Mouse (Mus musculus) gastrocnemius, postnatal 36 days (tissue): ENCODE results near the gene Npm1. TPM values are rescaled to one million over a fixed set of nuclear protein-coding genes. Genes with fewer than 3 reads are reported as not detected.

ENCODE experiments used
- DNase-seq, 2 experiments: peaks; one replicate each; pipeline ENCODE4 v3.0.0; 2022
- intact Hi-C: fragments of 180-260 bp; cut with DNase I; formaldehyde crosslinking; loops from one replicate; pipeline ENCODE4 v1.15.1; 2025
- total RNA-seq, 2 experiments: library from RNA; stranded (reverse); gene quantifications; 2 replicates each; pipeline ENCODE4 v1.2.3; 2021

The Npm1 gene
- total RNA-seq, 2 experiments from 2014 or later = 86.6 to 116 TPM

DNA sequence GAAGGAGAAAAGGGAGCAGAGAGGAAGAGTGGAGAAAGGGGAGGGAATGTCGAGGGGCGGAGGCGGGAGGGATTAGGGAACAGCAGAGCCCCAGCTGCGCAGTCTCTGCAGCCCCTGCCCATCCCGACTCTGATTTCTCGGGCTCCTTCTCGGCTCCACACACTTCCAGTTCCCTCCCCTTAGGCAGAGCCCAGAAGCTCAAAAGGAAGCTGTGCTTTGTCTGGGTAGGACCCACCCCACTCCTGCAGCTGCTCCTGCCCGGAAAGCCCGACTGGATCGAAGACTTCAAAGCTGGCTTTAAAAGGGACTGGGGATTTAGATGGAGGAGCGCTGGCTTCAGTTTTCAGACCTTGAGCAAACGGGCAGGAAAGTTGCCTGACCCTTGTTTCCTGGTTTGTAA is 30.7 kb upstream of the Npm1 start:
- no peak for DNase-seq
- intact Hi-C loops = no loop called here

DNA sequence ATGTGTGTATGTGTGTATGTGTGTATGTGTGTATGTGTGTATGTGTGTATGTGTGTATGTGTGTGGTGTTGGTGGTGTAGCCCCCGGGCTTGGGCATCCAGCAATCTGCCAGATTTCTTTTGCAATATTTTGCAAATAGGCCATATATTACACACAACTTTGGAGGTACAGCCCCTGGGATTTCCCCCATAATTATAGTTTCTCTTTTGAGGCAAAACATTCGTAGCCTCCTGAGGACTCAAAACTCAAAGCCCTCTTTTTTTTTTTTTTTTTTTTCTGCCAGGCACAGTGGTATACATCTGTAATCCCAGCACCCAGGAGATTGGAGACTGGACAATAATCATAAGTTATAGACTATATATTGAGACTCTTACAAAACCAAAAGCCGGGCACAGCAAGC is 18.8 kb upstream of the Npm1 start:
- DNase-seq = no peak
- intact Hi-C loops = no loop called here

DNA sequence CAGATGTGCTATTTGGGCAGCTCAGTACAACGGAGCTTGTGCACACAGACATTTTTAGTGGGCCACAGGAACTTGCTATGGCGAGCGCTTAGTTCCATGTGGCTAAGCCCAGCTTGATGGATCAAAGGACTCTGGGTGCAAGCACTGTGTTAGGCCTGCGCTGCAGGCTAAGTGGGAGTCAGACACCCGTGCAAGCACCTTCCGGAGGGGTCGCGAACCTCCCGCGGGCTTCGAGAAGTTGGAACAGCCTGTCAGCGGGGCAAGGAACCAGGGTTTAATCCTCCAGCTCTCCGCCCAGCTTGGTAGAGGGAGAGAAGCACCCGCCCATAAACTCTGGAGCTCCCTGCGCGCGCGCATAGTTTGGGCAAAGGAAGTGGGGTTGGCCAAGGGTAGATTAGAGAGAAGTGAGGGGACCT is 17.7 kb upstream of the Npm1 start:
- no peak for DNase-seq

DNA sequence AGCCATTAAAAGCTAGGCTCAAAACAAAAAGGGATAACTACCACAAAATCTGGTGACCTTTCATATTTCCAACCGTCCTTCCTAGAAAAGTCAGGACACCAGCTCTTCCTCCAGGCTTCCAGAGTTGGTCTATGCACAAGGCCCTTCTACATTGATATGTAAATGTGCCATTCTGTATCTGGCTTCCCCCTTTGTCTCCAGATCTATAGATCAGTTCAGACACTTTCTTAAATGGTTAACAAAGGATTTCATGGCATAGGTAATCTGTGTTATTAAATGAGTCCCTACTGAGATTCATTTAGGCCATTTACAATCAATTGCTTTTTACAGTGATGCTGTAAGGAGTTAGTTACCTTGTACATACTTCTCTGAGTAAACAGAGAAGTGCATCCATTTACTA is 16.8 kb upstream of the Npm1 start:
- intact Hi-C loops = loop anchor here (5.0 kb wide), 2 partner anchors 117 to 542 kb away; no protein-coding TSS in a partner anchor
- DNase-seq = no peak

More for the DNA sequence above, 17.7 kb upstream of the Npm1 start:
- intact Hi-C loops = no loop called here

DNA sequence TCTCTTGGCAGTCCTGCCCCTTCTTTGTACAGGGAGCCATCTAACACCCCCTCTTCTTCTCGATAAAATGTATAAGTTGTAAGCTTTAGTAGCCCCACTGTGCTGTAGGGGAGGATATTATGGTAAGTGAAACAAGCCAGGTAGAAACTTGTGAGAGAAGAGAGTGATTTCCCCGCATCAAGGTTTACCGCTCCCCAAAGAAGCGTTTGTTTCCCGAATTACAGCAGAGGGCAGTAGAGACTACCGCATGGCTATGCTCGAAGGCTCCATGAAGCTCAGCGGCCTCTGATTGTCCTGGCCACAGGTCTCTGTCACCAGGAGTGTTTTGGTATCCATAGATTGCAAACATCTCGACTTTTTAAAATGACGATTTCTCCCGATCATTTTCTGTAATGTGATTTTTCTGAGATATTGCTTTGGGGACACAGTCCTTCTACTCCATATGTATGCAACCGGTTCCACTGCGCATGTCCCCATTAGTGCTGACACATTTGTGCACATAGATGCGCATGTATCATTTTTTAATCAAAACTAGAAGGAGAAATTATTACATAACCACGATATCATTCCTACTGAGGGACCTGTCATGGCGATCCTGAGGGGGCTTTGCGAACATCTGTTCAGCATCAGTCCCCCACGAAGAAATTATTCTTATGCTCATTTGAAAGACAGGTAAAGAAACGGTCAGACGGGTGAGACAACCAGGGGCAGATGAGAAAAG is 13.7 kb upstream of the Npm1 start:
- no peak for DNase-seq
- intact Hi-C loops = loop anchor here (1.0 to 5.0 kb wide), 3 partner anchors 121 to 546 kb away; no protein-coding TSS in a partner anchor

DNA sequence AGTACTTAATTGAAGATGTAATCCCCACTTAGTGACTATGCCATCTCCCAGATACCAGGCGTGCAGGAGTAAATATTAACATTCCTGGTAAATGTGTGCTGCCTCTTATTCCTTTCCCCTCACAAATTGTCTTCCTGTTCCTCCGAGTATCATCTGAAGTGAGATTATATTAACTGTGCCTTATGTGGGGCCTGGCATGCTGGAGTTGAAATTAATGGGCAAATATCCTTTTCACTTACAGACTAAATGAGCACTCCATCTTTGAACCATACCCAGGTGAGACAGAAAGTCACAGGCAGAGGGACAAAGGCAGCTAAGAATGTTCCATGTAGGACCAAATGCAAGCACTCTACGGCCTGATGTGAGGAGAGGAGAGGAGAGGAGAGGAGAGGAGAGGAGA is 12.8 kb upstream of the Npm1 start:
- intact Hi-C loops = loop anchor here (1.0 to 5.0 kb wide), 3 partner anchors 122 to 547 kb away; no protein-coding TSS in a partner anchor
- no peak for DNase-seq

DNA sequence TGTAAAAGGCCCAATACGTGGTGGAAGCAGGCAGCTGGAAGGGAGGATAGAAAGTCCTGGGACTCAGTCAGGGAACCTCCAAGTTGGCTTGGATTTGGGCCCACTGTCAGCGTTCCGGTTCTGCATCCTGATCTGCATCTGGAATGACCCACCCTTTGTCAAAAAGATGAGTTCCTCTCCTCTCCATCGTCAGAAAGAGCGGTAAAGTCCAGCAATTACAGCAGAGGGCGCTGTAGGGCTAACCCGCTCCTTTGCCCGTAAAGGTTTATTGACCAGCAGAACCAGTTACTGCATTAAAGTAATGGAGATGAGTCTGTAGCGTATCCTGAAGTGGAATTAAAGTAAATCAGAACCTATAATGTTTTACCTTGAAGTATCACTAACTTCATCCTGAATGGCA is 7.5 kb upstream of the Npm1 start:
- intact Hi-C loops = no loop called here
- peak; percentile 22 to 27 for DNase-seq

DNA sequence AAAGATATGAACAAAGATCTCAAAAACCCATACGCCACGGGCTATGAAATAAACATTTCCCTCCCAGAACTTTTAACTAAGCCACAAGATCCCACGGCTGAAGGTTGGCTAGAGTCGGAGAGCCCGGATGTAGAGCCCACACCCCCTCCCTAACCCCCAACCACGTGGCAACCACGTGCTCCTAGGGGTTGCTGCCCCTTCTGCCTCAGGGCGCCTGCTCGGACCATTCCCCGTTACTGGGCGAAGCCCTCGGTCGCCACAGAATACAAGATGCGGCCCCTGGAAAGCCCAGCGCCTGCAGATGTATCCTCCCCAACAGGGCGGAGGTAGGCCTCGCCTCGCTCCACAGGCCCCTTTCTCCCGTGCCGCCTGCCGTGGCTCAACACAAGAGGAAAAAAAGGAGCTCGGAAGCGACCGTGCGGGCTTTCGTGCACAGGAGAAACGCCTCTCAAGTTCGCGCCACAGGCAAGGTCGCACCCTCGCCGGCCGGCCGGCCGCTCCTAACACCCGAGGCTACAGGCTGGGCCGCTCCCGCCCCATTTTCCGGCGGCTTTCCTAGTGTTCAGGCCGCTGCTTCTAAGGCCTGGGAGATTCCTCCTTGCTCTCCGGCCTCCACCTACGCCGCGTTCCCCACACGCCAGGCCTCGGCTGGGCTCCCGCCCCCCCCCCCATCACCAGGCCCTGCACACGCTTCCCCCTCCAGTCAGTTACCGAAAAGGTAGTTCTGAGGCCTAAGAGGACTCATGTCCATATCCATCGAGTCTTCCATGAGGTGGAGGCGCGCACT is 602 bp downstream of the Npm1 start:
- intact Hi-C loops = no loop called here
- DNase-seq = peak; percentile 38 to 46

DNA sequence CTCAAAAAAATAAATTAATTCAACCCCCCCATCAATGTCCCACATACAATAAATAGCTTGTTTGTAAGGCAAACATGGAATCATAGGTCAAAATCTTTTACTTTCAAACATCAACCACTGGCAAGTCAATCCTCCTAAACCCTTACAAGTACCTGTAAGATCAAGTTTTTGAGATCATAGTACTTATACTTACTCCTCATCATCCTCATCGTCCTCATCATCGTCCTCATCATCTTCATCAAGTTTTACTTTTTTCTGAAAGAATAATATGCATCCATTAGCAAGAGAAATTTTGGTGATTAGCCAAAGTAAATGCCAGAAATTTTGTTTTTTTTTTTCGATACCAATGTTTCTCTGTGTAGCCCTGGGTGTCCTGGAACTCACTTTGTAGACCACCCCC is 3.3 kb downstream of the Npm1 start:
- DNase-seq = no peak
- intact Hi-C loops = no loop called here

DNA sequence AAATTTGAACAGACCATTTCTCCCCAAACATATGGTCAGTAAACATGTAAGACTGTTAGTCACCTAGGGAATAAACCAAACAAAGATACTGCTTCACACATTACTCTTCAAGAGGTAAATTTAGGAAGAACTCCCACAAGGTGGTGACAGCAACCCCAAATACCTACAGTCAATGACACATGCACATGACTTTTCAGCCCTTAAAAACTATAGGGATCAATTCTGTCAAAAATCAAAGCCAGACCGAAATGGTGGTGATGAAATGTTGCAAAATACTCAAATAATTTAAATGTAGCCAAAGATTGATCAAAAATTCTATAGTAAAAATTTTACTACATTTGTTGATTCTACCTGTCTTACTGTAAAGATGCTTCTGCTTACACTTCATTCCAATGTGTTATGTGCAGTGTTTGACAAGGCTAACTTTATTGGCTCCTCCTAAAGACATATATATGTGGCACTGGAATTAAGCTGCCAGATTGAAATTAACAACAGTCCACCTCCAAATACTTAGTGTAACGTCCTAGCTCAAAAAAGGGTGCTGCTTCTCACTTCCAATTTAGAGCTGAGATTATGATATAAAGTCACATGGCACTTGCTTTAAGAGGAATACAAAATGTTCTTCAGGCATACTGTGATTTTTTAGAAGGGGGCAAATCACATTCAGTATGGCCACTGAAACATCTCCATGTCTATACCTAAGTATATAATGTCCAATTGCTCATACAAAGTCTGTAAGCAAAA is 5.4 kb downstream of the Npm1 start:
- intact Hi-C loops = no loop called here
- DNase-seq = no peak

DNA sequence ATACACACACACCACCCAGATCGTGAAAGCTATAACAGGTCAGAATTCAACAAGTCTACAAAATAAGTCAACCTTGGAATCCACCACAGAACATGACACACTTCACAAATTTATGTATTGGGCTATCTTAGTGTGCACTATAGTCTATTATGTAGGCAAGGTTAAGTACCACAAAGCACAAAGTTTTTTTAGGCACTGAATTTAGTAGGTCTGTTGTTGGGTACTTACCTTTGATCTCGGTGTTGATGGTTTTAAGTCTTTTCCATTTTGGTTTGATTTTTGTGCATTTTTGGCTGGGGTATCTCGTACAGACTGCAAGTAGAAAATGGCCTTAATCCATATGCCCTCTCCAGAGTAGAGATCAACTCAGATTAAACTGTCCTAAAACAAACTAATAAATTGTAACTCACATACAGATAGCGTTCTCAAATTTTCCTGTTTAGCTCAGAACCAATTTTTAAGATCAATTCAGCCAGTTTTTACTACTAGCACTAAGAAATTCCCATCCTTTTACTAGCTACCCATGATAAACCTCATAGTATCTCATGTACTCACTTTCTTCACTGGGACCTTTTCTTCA is 6.5 kb downstream of the Npm1 start:
- intact Hi-C loops = no loop called here

DNA sequence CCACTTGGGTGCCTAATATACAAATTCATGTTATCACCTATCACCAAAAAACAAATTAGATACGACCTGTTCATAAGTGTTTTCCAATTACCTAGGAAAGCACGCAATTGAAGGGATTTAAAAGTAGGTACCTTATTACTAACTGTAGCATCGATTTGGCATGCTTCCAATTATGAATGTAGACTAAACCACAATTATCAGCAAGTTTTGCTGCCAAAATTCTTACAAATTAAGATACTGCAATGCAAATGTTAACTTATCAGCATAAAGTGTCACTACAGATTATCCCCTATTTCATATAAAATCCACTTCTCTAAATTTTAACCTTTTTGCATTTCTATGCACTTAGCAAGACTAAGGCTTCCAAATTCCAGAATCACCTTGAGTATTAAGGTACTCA is 8.5 kb downstream of the Npm1 start:
- intact Hi-C loops = no loop called here
- DNase-seq = no peak

More for the DNA sequence above, 6.5 kb downstream of the Npm1 start:
- no peak for DNase-seq

DNA sequence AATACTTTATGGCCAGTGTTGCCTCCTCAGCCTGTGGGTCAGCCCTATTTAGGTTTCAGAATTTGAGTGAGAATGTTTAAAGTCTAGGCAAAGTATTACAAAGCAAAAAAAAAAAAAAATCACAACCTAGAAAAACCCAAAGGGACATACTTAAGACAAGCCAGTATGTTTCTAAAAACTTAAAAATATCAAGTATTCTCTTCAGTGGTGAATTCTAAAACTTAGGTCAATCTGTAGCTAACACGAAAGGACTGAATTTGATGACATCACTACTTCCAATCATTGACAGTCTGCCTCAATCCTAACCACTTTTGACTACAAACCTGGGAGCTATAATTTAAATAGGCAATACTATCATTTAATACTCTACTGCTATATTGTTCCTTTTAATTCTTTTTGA is 10.0 kb downstream of the Npm1 start:
- DNase-seq = no peak

DNA sequence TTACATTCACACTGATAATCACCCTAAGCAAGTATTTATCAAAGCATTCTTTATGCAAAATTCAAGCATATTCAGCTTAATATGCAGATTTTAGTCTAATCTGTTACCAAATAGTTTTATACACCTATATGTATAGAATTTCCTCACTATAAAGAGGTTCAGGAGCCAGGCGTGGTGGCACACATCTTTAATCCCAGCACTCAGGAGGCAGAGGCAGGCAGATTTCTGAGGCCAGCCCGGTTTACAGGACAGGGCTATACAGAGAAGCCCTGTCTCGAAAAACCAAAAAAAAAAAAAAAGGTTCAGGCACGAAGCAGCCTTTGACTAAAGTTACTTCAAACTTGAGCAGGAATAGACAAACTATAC is 11.2 kb downstream of the Npm1 start:
- intact Hi-C loops = no loop called here
- no peak for DNase-seq

More for the DNA sequence above, 10.0 kb downstream of the Npm1 start:
- intact Hi-C loops = no loop called here

DNA sequence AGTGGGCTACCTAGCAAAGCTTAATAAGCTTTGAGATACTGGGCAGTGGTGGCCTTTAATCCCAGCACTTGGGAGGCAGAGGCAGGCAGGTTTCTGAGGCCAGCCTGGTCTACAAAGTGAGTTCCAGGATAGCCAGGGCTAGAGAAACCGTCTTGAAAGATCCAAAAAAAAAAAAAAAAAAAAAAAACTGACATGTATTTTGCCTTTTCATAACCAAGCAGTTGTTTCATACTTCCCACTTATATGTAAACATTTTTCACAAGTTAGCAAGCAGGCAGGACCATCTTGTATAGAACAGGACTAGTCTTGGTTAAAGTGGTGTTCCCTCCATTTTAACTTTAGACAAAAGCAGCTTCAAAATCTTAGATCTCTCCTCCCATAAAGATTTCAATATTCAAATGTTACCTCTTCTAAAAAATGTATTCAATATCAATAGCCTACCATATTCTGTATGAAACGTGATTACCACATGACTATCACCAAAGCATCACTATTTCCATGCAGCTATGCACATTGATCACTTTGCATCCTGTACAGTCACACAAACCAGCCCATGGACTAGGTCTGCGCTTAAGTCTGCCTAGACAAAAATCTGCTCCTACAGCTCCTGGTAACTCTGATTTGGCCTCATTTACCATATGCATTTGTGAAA is 11.8 kb downstream of the Npm1 start:
- intact Hi-C loops = no loop called here
- DNase-seq = no peak

DNA sequence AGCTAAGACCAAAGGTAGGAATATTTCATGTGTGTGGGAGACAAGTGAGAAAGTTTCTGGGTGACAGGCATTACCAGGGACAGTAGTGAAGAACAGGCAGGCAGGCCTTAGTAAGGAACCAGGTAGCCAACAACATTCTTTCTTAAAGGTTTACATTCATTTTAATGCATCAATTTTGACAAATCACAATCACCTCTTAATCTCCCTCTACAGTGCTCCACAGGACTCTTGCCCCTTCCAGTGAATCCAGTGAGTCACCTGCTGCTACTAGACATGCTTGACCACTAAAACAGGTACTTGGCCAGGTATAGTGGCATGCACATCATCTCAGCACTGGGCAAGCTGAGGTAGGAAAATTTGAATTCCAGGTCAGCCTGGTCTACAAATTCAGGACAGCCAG is 12.6 kb downstream of the Npm1 start:
- DNase-seq = no peak
- intact Hi-C loops = no loop called here

DNA sequence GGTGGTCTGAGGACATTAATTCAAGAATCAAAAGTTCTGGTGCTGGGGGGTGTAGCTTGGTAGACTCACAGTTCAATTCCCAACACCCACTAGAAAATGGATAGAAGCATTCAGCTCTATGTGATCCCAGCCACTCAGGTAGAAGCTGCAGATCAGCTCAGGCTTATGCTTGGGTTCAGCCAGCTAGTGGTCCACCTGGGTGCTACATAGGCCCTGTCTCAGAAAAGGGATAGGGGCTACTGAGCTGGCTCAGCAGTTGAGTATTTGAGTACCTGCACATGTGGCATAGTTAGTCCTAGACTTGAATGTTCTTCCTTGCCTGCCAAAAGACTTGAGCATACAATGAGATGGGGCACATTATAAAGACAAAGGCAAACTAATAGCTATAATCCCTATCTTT is 13.6 kb downstream of the Npm1 start:
- no peak for DNase-seq
- intact Hi-C loops = loop anchor here (5.0 to 10.0 kb wide), 5 partner anchors 52 to 525 kb away; no protein-coding TSS in a partner anchor

DNA sequence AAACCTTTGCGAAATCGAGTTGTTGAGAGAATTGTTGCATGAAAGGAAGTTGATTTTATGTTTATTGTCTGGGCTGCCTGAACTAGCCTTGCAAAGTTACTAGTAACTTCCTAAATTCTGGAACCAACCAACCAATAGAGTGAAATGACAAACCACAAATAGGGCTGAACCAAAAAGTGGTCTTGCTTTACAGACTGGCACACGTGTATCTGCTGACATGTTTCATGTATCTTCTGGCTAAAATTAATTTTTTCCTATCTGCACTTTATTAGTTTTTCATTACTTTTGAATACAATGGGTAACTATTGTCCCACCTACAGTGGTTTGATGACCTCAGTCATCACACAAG is 13.9 kb downstream of the Npm1 start:
- no peak for DNase-seq
- intact Hi-C loops = loop anchor here (5.0 to 10.0 kb wide), 5 partner anchors 52 to 524 kb away; no protein-coding TSS in a partner anchor

DNA sequence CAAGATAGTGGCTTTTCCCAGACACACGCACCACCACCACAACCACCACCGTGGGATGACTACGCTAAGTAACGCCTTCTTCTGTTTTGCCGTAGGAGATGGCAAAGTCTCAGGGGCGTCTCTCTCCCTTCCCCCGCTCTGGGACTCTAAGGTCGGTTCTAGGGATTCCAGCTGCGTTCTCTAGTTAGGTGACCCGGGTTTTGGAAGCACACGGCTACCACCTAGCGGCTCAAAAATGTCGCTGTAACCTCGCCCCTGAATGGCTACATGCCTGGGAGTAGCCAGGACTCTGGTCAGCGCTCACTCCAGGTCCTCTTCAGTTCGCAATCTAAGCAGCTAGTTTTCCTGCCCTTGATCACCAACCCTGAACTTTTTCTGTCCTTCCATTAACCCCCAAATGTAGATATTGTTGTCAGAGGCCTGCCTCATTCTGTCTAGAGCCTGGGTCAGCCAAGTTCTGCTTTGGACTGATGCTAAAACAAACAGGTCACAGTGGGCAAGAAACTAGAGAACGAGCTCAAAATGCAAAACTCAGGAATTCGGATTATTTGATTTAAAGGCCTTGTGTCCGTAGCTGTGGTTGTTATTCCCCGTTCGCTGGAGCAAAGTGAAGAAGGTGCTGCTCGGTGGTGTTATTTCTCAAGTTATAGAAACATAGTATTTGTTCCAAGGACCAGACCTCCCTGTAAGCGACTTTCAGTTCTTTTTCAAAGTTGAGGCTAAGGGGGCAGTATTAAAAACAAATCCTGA is 14.5 kb downstream of the Npm1 start:
- intact Hi-C loops = loop anchor here (5.0 to 10.0 kb wide), 5 partner anchors 51 to 524 kb away; no protein-coding TSS in a partner anchor
- peak; percentile 67 to 72 for DNase-seq
